ENCODE assay signal across 8 mouse cellular contexts in genomic region chr9:48494817-48495547, GRCm38 (mm10). TPM values are rescaled to one million over a fixed set of nuclear protein-coding genes. Genes with fewer than 3 reads are reported as not detected.
DNase-seq lines count a peak whose midpoint lies in the region; ATAC-seq and TF ChIP-seq lines count a peak whose summit lies in the region.

Gene Rbm7, minus strand, starts transcription at chr9:48495299.
Gene Gm5617, plus strand, starts transcription at chr9:48495442.

- DNase-seq in B cell, adult 2 months = peak; percentile 96 to 97
- DNase-seq in brain, embryonic 14.5 days (ENCODE audit: low read depth) = peak; percentile 99
- peak; percentile 88 for DNase-seq in liver, adult 2 months (ENCODE audit: extremely low read depth, low read depth, low spot score)

- H3K79me2 ChIP-seq in liver, adult 2 months (ENCODE audit: control insufficient read depth, insufficient read depth, low read length) = no peaks in the 10 kb centered on the region; the same call in 1 of the 2 replicates
- H3K79me2 ChIP-seq in myocyte (ENCODE audit: control insufficient read depth, insufficient read depth) = peaks cover 27% of the 10 kb centered on the region

- H3K4me1 ChIP-seq in erythroblast, embryonic 14.5 days (ENCODE audit: control insufficient read depth) = peaks cover 27% of the 10 kb centered on the region
- peaks cover 9% of the 10 kb centered on the region for H3K4me1 ChIP-seq in heart, embryonic 11.5 days (ENCODE audit: control insufficient read depth, insufficient read depth, low read length)
- H3K4me1 ChIP-seq in kidney, embryonic 16.5 days (ENCODE audit: insufficient read depth, low read length) = peaks cover 15% of the 10 kb centered on the region
- peaks cover 3% of the 10 kb centered on the region; the same call in 1 of the 2 replicates for H3K4me1 ChIP-seq in liver, adult 2 months (ENCODE audit: control insufficient read depth, insufficient read depth, low read length)
- peaks cover 10% of the 10 kb centered on the region; the same call in 1 of the 2 replicates for H3K4me1 ChIP-seq in stomach, embryonic 14.5 days (ENCODE audit: control insufficient read depth, insufficient read depth, low read length)

- H3K36me3 ChIP-seq in erythroblast, embryonic 14.5 days (ENCODE audit: control insufficient read depth) = peaks cover 38% of the 10 kb centered on the region
- peaks cover 10% of the 10 kb centered on the region for H3K36me3 ChIP-seq in heart, embryonic 11.5 days (ENCODE audit: control insufficient read depth, insufficient read depth, low read length)
- peaks cover 25% of the 10 kb centered on the region for H3K36me3 ChIP-seq in kidney, embryonic 16.5 days (ENCODE audit: insufficient read depth, low read length)
- peaks cover 28% of the 10 kb centered on the region for H3K36me3 ChIP-seq in liver, adult 2 months (ENCODE audit: control insufficient read depth, insufficient read depth, low read length)
- peaks cover 28% of the 10 kb centered on the region for H3K36me3 ChIP-seq in myocyte (ENCODE audit: control insufficient read depth, insufficient read depth)
- H3K36me3 ChIP-seq in stomach, embryonic 14.5 days (ENCODE audit: control insufficient read depth, insufficient read depth, low read length) = peaks cover 30% of the 10 kb centered on the region

- TF ChIP-seq CTCF in brain, embryonic 14.5 days (IDR thresholded peaks at IDR 0.05; ENCODE audit: borderline replicate concordance, extremely low read depth, insufficient read depth, insufficient read length) = no peak
- no peak for TF ChIP-seq CTCF in liver, adult 2 months (IDR thresholded peaks at IDR 0.05; ENCODE audit: low read depth, low read length)

- peaks cover 8% of the 10 kb centered on the region for H3K27me3 ChIP-seq in erythroblast, embryonic 14.5 days (ENCODE audit: control insufficient read depth)
- no peaks in the 10 kb centered on the region for H3K27me3 ChIP-seq in heart, embryonic 11.5 days (ENCODE audit: control insufficient read depth, insufficient read depth, low read length)
- no peaks in the 10 kb centered on the region for H3K27me3 ChIP-seq in kidney, embryonic 16.5 days (ENCODE audit: insufficient read depth, low read length)
- no peaks in the 10 kb centered on the region for H3K27me3 ChIP-seq in liver, adult 2 months (ENCODE audit: control insufficient read depth, insufficient read depth, low read length)
- H3K27me3 ChIP-seq in myocyte (ENCODE audit: control insufficient read depth, insufficient read depth, insufficient read length) = no peaks in the 10 kb centered on the region
- H3K27me3 ChIP-seq in stomach, embryonic 14.5 days (ENCODE audit: control insufficient read depth, insufficient read depth, low read length) = no peaks in the 10 kb centered on the region

- peak within 1 kb of the TSS; percentile 77 for H3K27ac ChIP-seq in heart, embryonic 11.5 days (ENCODE audit: low read depth, low read length)
- H3K27ac ChIP-seq in kidney, embryonic 16.5 days (ENCODE audit: low read length) = peak within 1 kb of the TSS; percentile 90
- H3K27ac ChIP-seq in liver, adult 2 months (replicated peaks; ENCODE audit: insufficient read depth, low read depth, low read length) = peak within 1 kb of the TSS; percentile 89
- peak within 1 kb of the TSS; percentile 82 for H3K27ac ChIP-seq in stomach, embryonic 14.5 days (ENCODE audit: low read length)

- H3K9ac ChIP-seq in heart, embryonic 11.5 days (ENCODE audit: low read depth, low read length) = peak within 1 kb of the TSS; percentile 90
- H3K9ac ChIP-seq in kidney, embryonic 16.5 days (replicated peaks; ENCODE audit: low read length) = peak within 1 kb of the TSS; percentile 97
- peak within 1 kb of the TSS; percentile 92 for H3K9ac ChIP-seq in liver, adult 2 months (ENCODE audit: low read depth, low read length)
- H3K9ac ChIP-seq in stomach, embryonic 14.5 days (replicated peaks; ENCODE audit: low read depth, low read length) = peak within 1 kb of the TSS; percentile 95

- H3ac ChIP-seq in myocyte (ENCODE audit: control insufficient read depth, insufficient read length) = peak within 1 kb of the TSS; percentile 90

- peak within 1 kb of the TSS; percentile 89 for H3K4me3 ChIP-seq in erythroblast, embryonic 14.5 days (replicated peaks)
- H3K4me3 ChIP-seq in heart, embryonic 11.5 days (ENCODE audit: low read depth, low read length) = peak within 1 kb of the TSS; percentile 82
- peak within 1 kb of the TSS; percentile 86 for H3K4me3 ChIP-seq in kidney, embryonic 16.5 days (ENCODE audit: low read length)
- H3K4me3 ChIP-seq in liver, adult 2 months (ENCODE audit: insufficient read depth, low read depth, low read length) = peak within 1 kb of the TSS; percentile 85
- H3K4me3 ChIP-seq in myocyte = peak within 1 kb of the TSS; percentile 80
- peak within 1 kb of the TSS; percentile 89 for H3K4me3 ChIP-seq in stomach, embryonic 14.5 days (ENCODE audit: low read depth, low read length)

- ATAC-seq in heart, embryonic 11.5 days (replicated peaks; ENCODE audit: insufficient number of reproducible peaks, low FRiP score, low TSS enrichment) = peak; percentile 99
- ATAC-seq in kidney, embryonic 16.5 days (ENCODE audit: low FRiP score, low TSS enrichment) = peak; percentile 99
- peak; percentile 100 for ATAC-seq in stomach, embryonic 14.5 days (ENCODE audit: insufficient number of reproducible peaks, insufficient read depth, low FRiP score, low read depth)

- TF ChIP-seq POLR2A in brain, embryonic 14.5 days (IDR thresholded peaks at IDR 0.05; ENCODE audit: borderline replicate concordance, extremely low read depth, insufficient read depth, insufficient read length, poor library complexity, severe bottlenecking) = peak; percentile 69; the same call in 1 of the 2 replicates
- TF ChIP-seq POLR2A in liver, adult 2 months (IDR thresholded peaks at IDR 0.05; ENCODE audit: extremely low read depth, insufficient read depth, low read length) = peak; percentile 89
- peak; percentile 91 for TF ChIP-seq POLR2A in myocyte (IDR thresholded peaks at IDR 0.05; ENCODE audit: insufficient read length, low read depth)

- peak within 1 kb of the TSS; percentile 87 for H3K4me2 ChIP-seq in heart, embryonic 11.5 days
- H3K4me2 ChIP-seq in kidney, embryonic 16.5 days (replicated peaks; ENCODE audit: low read depth, low read length) = peak within 1 kb of the TSS; percentile 85
- peak within 1 kb of the TSS; percentile 99 for H3K4me2 ChIP-seq in myocyte (ENCODE audit: low read depth)
- H3K4me2 ChIP-seq in stomach, embryonic 14.5 days (replicated peaks; ENCODE audit: low read depth, low read length) = peak within 1 kb of the TSS; percentile 80

- no peaks in the 10 kb centered on the region for H3K9me3 ChIP-seq in erythroblast, embryonic 14.5 days (ENCODE audit: control insufficient read depth, low read length)
- no peaks in the 10 kb centered on the region for H3K9me3 ChIP-seq in heart, embryonic 11.5 days (replicated peaks; ENCODE audit: control insufficient read depth, low read length)
- H3K9me3 ChIP-seq in kidney, embryonic 16.5 days (ENCODE audit: low read length) = no peaks in the 10 kb centered on the region
- H3K9me3 ChIP-seq in stomach, embryonic 14.5 days (ENCODE audit: control insufficient read depth, low read depth, low read length) = peaks cover 3% of the 10 kb centered on the region; the same call in 1 of the 2 replicates

- WGBS in heart, embryonic 11.5 days (ENCODE audit: insufficient replicate concordance) = under 1% methylated on average over 72 of the region's 72 CpGs
- under 1% methylated on average over 72 of the region's 72 CpGs for WGBS in kidney, embryonic 16.5 days
- WGBS in liver, adult 2 months = under 1% methylated on average over 72 of the region's 72 CpGs
- WGBS in stomach, embryonic 14.5 days = under 1% methylated on average over 72 of the region's 72 CpGs

TF ChIP-seq in myocyte, 11 proteins besides CTCF, POLR2A, EP300 and RAD21:
- TF ChIP-seq POLR2AphosphoS2 (IDR thresholded peaks at IDR 0.05; ENCODE audit: insufficient read length, low read depth) (peak; percentile 86), USF1 (IDR thresholded peaks at IDR 0.05; ENCODE audit: low read depth) (no peak), MYOG (IDR thresholded peaks at IDR 0.05; ENCODE audit: control insufficient read depth in 1 of 3, insufficient read depth in 1 of 3, insufficient read length in 2 of 3, low read depth in 2 of 3) (peak in 1 of 3 experiments; percentile 35)

RNA-seq across cellular contexts. Expression of gene Rbm7, which starts in this region (rescaled TPM):
- 38.6 and 43.9 TPM in 2 replicates for polyA plus RNA-seq in brain, embryonic 14.5 days (2012; rRNA removed)
- 0.88 and 1.6 TPM in 2 replicates for polyA plus RNA-seq in erythroblast, embryonic 14.5 days (2012)
- 88.4 and 95.9 TPM in 2 replicates for polyA plus RNA-seq in heart, embryonic 11.5 days (2014; fragmentation: Nextera tagmentation; extraction: Ambion mirVana)
- polyA plus RNA-seq in kidney, embryonic 16.5 days (2015; fragmentation: Nextera tagmentation; extraction: Ambion mirVana) = 122 and 126 TPM in 2 replicates
- 53.0 and 57.7 TPM in 2 replicates for total RNA-seq in liver, adult 2 months (2014; rRNA removed)
- polyA plus RNA-seq in liver, adult 2 months (2012; rRNA removed) = 15.1 and 17.9 TPM in 2 replicates
- 12.3 TPM for polyA plus RNA-seq in myocyte (2012; fragmentation: generic; extraction: Trizol)
- polyA plus RNA-seq in stomach, embryonic 14.5 days (2014; fragmentation: Nextera tagmentation; extraction: Ambion mirVana) = 116 and 123 TPM in 2 replicates

RNA-seq across cellular contexts. Expression of gene Gm5617, which starts in this region (rescaled TPM):
- 18.8 and 25.5 TPM in 2 replicates for polyA plus RNA-seq in brain, embryonic 14.5 days (2012; rRNA removed)
- 7.7 and 11.6 TPM in 2 replicates for polyA plus RNA-seq in erythroblast, embryonic 14.5 days (2012)
- polyA plus RNA-seq in heart, embryonic 11.5 days (2014; fragmentation: Nextera tagmentation; extraction: Ambion mirVana) = 25.6 and 30.7 TPM in 2 replicates
- polyA plus RNA-seq in kidney, embryonic 16.5 days (2015; fragmentation: Nextera tagmentation; extraction: Ambion mirVana) = 31.5 and 34.6 TPM in 2 replicates
- 26.2 and 29.4 TPM in 2 replicates for total RNA-seq in liver, adult 2 months (2014; rRNA removed)
- polyA plus RNA-seq in liver, adult 2 months (2012; rRNA removed) = 70.8 and 82.8 TPM in 2 replicates
- 41.3 TPM for polyA plus RNA-seq in myocyte (2012; fragmentation: generic; extraction: Trizol)
- 36.1 and 39.3 TPM in 2 replicates for polyA plus RNA-seq in stomach, embryonic 14.5 days (2014; fragmentation: Nextera tagmentation; extraction: Ambion mirVana)

Comparison
In these comparisons a context has a peak if more than half of its experiments do, and no peak if none do; other contexts are left out.
1. Peak in every context shown above with its lines: DNase-seq, ATAC-seq, H3K4me3 ChIP-seq and H3K27ac ChIP-seq.